Mouse (Mus musculus): ENCODE results near the gene Taf12. TPM values are rescaled to one million over a fixed set of nuclear protein-coding genes. Genes with fewer than 3 reads are reported as not detected.
A peak's percentile ranks its signal among the peaks of the same experiment; 100 is the strongest.

Gene Taf12
- polyA plus RNA-seq, 1 experiment from 2014 or later, result 70.5 TPM

DNA sequence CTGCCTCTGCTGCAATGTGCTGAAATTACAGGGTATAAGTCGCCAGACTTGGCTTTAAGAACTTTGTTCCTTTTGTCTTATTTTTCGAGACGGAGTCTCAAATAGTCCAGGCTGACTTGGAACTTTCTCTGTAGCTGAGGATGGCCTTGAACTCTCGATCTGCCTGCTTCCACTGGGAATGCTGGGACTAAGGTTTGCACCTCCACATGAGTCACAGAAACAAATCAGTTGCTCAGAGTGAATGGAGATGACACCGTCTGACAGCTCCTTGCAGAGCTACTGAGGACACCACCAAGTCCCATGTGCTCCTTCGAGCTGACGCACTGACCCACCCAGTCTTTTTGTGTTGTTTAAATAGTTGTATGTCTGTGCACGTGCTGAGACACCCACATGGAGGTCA is 21.0 kb upstream of the Taf12 start:
- 89% methylated on average over 8 of the region's 8 CpGs for WGBS
- Histone ChIP-seq H3K36me3 (ENCODE audit: control insufficient read depth, insufficient read depth, low read length) (peaks cover 11% of the 10 kb centered on the region), H3K4me2 (no peak overlapping the region), H3K27me3 (ENCODE audit: control insufficient read depth, insufficient read depth, low read length) (no peaks in the 10 kb centered on the region), H3K9me3 (ENCODE audit: control insufficient read depth, low read length) (no peaks in the 10 kb centered on the region), H3K27ac (ENCODE audit: low read depth, low read length) (no peak overlapping the region), H3K9ac (ENCODE audit: low read length) (no peak overlapping the region), H3K4me3 (ENCODE audit: low read depth, low read length) (no peak overlapping the region), H3K4me1 (ENCODE audit: control insufficient read depth, insufficient read depth, low read length) (no peaks in the 10 kb centered on the region)
- DNase-seq (ENCODE audit: low spot score, missing footprints) (no peak), ATAC-seq (ENCODE audit: low FRiP score) (no peak)

DNA sequence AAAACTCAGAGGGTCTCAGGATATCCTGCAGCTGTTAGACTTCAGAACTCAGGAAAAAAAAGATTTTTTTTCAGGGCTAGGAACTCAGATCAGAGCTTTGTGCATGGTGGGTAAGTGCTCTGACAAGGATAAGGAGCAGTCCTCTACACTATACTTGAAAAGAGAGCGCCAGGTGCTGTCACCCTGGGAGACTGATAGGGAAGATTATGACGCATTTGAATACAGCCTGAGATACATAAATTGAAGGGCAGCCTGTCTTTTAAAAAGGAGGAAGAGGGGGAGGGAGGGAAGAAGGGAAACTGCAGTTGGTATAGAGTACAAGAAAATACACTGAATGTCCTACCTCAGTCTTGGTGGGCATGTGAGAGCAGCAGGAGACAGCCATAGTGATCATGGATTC is 20.6 kb upstream of the Taf12 start:
- WGBS, result 80% methylated on average over 2 of the region's 2 CpGs
- DNase-seq (ENCODE audit: low spot score, missing footprints) (no peak), ATAC-seq (ENCODE audit: low FRiP score) (no peak)
- H3K36me3 ChIP-seq (ENCODE audit: control insufficient read depth, insufficient read depth, low read length), result peaks cover 11% of the 10 kb centered on the region
- no peaks in the 10 kb centered on the region for H3K27me3 ChIP-seq (ENCODE audit: control insufficient read depth, insufficient read depth, low read length)
- H3K4me1 ChIP-seq (ENCODE audit: control insufficient read depth, insufficient read depth, low read length), result no peaks in the 10 kb centered on the region
- H3K27ac ChIP-seq (ENCODE audit: low read depth, low read length), result no peak overlapping the region
- H3K9ac ChIP-seq (ENCODE audit: low read length), result no peak overlapping the region
- H3K4me2 ChIP-seq, result no peak overlapping the region
- H3K9me3 ChIP-seq (ENCODE audit: control insufficient read depth, low read length), result no peaks in the 10 kb centered on the region
- no peak overlapping the region for H3K4me3 ChIP-seq (ENCODE audit: low read depth, low read length)

DNA sequence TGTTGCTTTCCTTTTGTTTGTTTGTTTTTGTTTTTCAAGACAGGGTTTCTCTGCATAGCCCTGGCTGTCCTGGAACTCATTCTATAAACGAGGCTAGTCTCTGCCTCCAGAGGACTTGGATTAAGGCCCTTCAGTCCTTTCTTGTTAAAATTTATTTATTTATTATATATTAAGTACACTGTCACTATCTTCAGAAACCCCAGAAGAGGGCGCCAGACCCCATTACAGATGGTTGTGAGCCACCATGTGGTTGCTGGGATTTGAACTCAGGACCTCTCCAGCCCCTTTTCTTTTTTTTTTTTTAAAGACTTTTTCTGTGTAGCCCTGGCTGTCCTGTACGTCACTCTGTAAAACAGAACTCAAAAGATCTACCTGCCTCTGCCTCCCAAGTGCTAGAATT is 19.2 kb upstream of the Taf12 start:
- 90% methylated on average over 3 of the region's 3 CpGs for WGBS
- Histone ChIP-seq H3K9ac (ENCODE audit: low read length) (no peak overlapping the region), H3K4me3 (ENCODE audit: low read depth, low read length) (no peak overlapping the region), H3K4me2 (no peak overlapping the region), H3K9me3 (ENCODE audit: control insufficient read depth, low read length) (no peaks in the 10 kb centered on the region), H3K27ac (ENCODE audit: low read depth, low read length) (no peak overlapping the region), H3K4me1 (ENCODE audit: control insufficient read depth, insufficient read depth, low read length) (peaks cover 10% of the 10 kb centered on the region), H3K36me3 (ENCODE audit: control insufficient read depth, insufficient read depth, low read length) (peaks cover 11% of the 10 kb centered on the region), H3K27me3 (ENCODE audit: control insufficient read depth, insufficient read depth, low read length) (no peaks in the 10 kb centered on the region)
- ATAC-seq (ENCODE audit: low FRiP score) (no peak), DNase-seq (ENCODE audit: low spot score, missing footprints) (no peak)

DNA sequence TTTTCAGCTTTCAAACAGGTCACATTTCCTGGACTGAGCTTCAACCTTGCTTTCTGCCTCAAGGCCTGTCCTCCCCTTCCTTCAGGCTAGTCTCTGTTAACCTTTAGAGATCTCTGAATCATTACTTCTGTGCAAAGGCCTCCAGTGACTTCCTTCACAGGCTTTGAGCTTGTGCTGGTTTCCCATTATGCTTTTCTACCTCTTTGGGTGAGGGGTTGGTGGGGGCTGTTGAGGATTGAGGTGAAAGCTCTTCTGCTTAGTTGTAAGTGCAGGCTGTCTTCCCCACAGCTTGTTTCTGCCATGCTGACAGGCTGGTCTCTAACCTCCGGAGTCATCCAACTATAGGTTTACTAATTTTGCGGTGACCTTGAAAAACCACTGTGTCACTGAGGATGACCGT is 17.8 kb upstream of the Taf12 start:
- H3K4me2 ChIP-seq, result no peak overlapping the region
- no peak overlapping the region for H3K9ac ChIP-seq (ENCODE audit: low read length)
- H3K27me3 ChIP-seq (ENCODE audit: control insufficient read depth, insufficient read depth, low read length), result no peaks in the 10 kb centered on the region
- DNase-seq (ENCODE audit: low spot score, missing footprints), result no peak
- ATAC-seq (ENCODE audit: low FRiP score), result no peak
- H3K9me3 ChIP-seq (ENCODE audit: control insufficient read depth, low read length), result no peaks in the 10 kb centered on the region
- 95% methylated on average over 3 of the region's 3 CpGs for WGBS
- no peak overlapping the region for H3K27ac ChIP-seq (ENCODE audit: low read depth, low read length)
- H3K4me3 ChIP-seq (ENCODE audit: low read depth, low read length), result no peak overlapping the region
- peaks cover 14% of the 10 kb centered on the region for H3K4me1 ChIP-seq (ENCODE audit: control insufficient read depth, insufficient read depth, low read length)
- H3K36me3 ChIP-seq (ENCODE audit: control insufficient read depth, insufficient read depth, low read length), result peaks cover 4% of the 10 kb centered on the region

DNA sequence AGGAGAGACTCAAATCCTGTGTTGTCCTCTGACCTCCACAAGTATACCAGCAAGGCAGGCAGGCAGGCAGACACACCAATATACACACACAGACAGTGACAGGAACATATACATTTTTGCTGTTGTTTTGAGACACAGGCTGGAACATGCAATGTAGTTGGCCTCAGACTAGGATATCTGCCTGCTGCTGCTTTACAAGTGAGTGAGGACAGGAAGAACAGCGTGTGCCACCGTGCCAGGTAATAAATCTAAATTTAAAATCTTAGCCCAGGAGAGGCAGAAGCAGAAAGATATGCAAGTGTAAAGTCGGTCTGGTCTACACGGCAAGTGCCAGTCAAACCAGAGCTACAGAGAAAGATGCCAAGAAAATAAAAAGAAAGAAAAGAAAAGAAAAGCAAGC is 14.9 kb upstream of the Taf12 start:
- H3K27me3 ChIP-seq (ENCODE audit: control insufficient read depth, insufficient read depth, low read length), result no peaks in the 10 kb centered on the region
- H3K27ac ChIP-seq (ENCODE audit: low read depth, low read length), result no peak overlapping the region
- H3K4me1 ChIP-seq (ENCODE audit: control insufficient read depth, insufficient read depth, low read length), result peaks cover 19% of the 10 kb centered on the region
- no peaks in the 10 kb centered on the region for H3K9me3 ChIP-seq (ENCODE audit: control insufficient read depth, low read length)
- ATAC-seq (ENCODE audit: low FRiP score), result no peak
- no peak overlapping the region for H3K9ac ChIP-seq (ENCODE audit: low read length)
- no peak for DNase-seq (ENCODE audit: low spot score, missing footprints)
- H3K36me3 ChIP-seq (ENCODE audit: control insufficient read depth, insufficient read depth, low read length), result no peaks in the 10 kb centered on the region
- WGBS, result 94% methylated on average over 4 of the region's 4 CpGs
- no peak overlapping the region for H3K4me3 ChIP-seq (ENCODE audit: low read depth, low read length)
- no peak overlapping the region for H3K4me2 ChIP-seq

DNA sequence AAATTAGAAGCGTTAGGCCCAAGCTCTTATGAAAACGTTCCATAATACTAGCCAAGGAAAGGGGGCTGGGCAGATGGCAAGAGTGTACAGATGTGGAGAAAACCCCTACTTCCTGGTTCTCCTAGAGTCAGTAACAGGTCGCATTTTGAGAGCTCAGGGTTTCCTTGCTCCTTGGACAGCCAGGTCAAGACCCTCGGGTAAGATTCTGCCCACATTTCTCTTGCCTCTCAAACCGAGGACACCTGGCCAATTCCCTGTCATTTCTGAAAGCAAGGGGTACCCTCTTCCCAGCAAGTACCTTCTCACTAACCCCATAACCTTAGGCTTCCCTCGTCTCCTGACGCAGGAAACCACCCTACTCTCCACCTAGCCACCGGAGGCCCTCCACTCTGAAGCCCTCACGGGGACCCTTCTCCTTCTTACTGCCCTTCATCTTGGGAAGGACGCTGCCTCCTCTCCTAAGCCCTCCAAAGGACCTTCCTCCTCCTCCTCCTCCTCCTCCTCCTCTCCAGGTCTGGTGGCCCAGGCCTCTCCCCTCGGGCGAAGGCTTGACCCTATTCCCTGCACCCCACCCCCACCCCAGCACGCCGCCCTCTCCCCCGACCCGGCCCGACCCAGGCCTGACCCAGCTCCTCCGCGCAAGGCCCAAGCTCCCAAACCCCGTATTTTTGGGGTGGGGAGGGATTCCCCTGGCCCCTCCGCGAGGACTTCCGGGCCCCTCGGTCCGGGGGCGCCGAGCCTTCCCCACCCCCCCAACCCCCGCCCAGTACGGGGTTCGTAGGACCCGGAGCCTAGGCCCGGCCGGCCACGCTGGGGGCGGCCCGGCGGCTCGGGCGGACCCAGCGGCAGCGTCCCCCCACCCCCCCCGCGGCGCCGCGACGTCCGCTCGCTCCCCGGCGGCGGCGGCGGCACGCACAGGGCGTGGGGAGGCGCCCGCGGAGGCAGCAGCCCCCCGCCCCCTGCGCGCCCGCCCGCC is 13.5 kb upstream of the Taf12 start:
- peak overlapping the region; percentile 91 for H3K4me3 ChIP-seq (ENCODE audit: low read depth, low read length)

DNA sequence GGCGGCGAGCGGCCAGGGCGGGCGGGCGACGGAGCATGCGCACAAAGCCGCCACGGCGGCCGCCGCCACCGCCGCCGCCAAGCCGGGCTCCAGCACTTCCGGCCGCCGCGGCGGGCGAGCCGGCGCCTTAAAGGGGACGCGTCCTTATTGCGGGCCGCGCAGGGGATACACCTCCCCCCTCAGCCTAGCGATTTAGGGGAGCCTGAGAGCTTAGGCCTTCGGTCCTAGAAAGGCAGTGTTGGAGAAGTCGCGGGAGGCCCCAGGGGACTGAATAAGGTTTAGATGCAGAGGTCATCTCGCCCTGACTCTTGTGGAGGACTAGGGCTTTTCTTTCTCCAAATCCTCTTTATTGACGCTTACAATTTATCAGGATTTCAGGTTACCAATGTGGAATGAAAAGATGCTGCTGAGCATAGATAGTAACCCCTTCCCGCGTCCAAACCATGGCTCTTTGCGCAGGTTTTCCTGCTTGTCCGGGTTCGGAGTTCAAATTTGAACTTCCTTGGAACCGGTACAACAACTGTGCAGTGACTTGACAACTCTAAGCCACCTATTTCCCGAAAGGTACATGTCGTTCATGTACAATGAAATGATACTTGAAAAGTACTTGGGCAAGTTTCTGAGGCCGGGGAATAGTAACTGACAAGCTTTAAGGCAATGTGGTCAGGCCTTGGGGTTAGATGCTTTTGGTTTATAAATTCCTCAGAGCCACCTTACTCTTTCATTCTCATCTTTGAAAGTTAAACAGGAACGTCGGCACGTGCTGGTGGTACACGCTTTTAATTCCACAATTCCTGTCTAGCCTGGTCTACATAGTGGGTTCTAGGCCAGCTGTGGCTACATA is 12.4 kb upstream of the Taf12 start, which contains the start of gene Gmeb1:
TSS of gene Gmeb1 (minus strand) at position 89 of the 844 bp plus-strand sequence.
- peak; percentile 97 for DNase-seq (ENCODE audit: low spot score, missing footprints)
- Histone ChIP-seq H3K4me2 (peak within 1 kb of the TSS; percentile 83), H3K4me1 (ENCODE audit: control insufficient read depth, insufficient read depth, low read length) (peaks cover 19% of the 10 kb centered on the region), H3K36me3 (ENCODE audit: control insufficient read depth, insufficient read depth, low read length) (no peaks in the 10 kb centered on the region), H3K27me3 (ENCODE audit: control insufficient read depth, insufficient read depth, low read length) (no peaks in the 10 kb centered on the region), H3K9me3 (ENCODE audit: control insufficient read depth, low read length) (no peaks in the 10 kb centered on the region), H3K4me3 (ENCODE audit: low read depth, low read length) (peak within 1 kb of the TSS; percentile 91), H3K9ac (ENCODE audit: low read length) (peak within 1 kb of the TSS; percentile 89), H3K27ac (ENCODE audit: low read depth, low read length) (peak within 1 kb of the TSS; percentile 90)
- 18% methylated on average over 38 of the region's 49 CpGs for WGBS
- ATAC-seq (ENCODE audit: low FRiP score), result peak; percentile 93

More for the DNA sequence above, 13.5 kb upstream of the Taf12 start:
- Histone ChIP-seq H3K27me3 (ENCODE audit: control insufficient read depth, insufficient read depth, low read length) (no peaks in the 10 kb centered on the region), H3K4me1 (ENCODE audit: control insufficient read depth, insufficient read depth, low read length) (peaks cover 19% of the 10 kb centered on the region), H3K9me3 (ENCODE audit: control insufficient read depth, low read length) (no peaks in the 10 kb centered on the region), H3K4me2 (peak overlapping the region; percentile 83), H3K9ac (ENCODE audit: low read length) (peak overlapping the region; percentile 89), H3K36me3 (ENCODE audit: control insufficient read depth, insufficient read depth, low read length) (no peaks in the 10 kb centered on the region), H3K27ac (ENCODE audit: low read depth, low read length) (peak overlapping the region; percentile 90)
- peak; percentile 94 for DNase-seq (ENCODE audit: low spot score, missing footprints)
- 4% methylated on average over 35 of the region's 64 CpGs for WGBS
- ATAC-seq (ENCODE audit: low FRiP score), result peak; percentile 82

DNA sequence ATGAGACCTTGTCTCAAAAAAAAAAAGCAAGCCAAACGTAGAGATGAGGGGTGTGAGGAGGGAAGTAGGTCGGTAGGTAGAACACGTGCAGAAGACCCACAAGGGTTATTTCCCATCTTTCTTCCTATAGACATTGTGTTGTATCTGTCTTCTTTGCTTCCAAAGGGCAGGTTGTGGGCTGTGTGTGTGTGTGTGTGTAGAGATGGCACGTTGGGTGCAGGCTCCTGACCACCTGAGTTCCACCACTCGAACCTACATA is 11.9 kb upstream of the Taf12 start:
- H3K4me3 ChIP-seq (ENCODE audit: low read depth, low read length), result no peak overlapping the region
- ATAC-seq (ENCODE audit: low FRiP score) (no peak), DNase-seq (ENCODE audit: low spot score, missing footprints) (no peak)
- no peaks in the 10 kb centered on the region for H3K36me3 ChIP-seq (ENCODE audit: control insufficient read depth, insufficient read depth, low read length)
- peak overlapping the region; percentile 89; the same call in 1 of the 2 replicates for H3K9ac ChIP-seq (ENCODE audit: low read length)
- 85% methylated on average over 5 of the region's 5 CpGs for WGBS
- no peak overlapping the region for H3K27ac ChIP-seq (ENCODE audit: low read depth, low read length)
- no peaks in the 10 kb centered on the region for H3K27me3 ChIP-seq (ENCODE audit: control insufficient read depth, insufficient read depth, low read length)
- H3K9me3 ChIP-seq (ENCODE audit: control insufficient read depth, low read length), result no peaks in the 10 kb centered on the region
- H3K4me1 ChIP-seq (ENCODE audit: control insufficient read depth, insufficient read depth, low read length), result peaks cover 19% of the 10 kb centered on the region
- H3K4me2 ChIP-seq, result no peak overlapping the region; the same call in 1 of the 2 replicates

DNA sequence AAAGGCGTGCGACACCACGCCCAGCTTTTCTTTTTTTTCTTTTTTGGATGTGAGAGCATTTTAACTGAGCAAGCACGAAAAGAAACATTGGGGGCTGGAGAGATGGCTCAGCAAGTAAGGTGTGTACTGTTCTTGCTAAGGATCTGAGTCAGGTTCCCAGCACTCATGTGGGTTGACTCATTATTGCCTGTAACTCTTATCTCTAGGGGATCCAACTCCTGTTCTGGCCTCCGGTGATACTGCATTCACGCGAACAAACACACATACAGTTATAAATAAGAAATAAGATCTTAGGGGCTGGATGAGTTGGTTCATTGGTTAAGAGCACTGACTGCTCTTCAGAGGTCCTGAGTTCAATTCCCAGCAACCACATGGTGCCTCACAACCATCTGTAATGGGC is 10.9 kb upstream of the Taf12 start:
- H3K4me2 ChIP-seq, result no peak overlapping the region
- DNase-seq (ENCODE audit: low spot score, missing footprints) (no peak), ATAC-seq (ENCODE audit: low FRiP score) (no peak)
- H3K9me3 ChIP-seq (ENCODE audit: control insufficient read depth, low read length), result no peaks in the 10 kb centered on the region
- no peak overlapping the region for H3K4me3 ChIP-seq (ENCODE audit: low read depth, low read length)
- H3K27ac ChIP-seq (ENCODE audit: low read depth, low read length), result no peak overlapping the region
- H3K9ac ChIP-seq (ENCODE audit: low read length), result no peak overlapping the region
- H3K36me3 ChIP-seq (ENCODE audit: control insufficient read depth, insufficient read depth, low read length), result no peaks in the 10 kb centered on the region
- WGBS, result 95% methylated on average over 7 of the region's 7 CpGs
- H3K4me1 ChIP-seq (ENCODE audit: control insufficient read depth, insufficient read depth, low read length), result peaks cover 19% of the 10 kb centered on the region
- H3K27me3 ChIP-seq (ENCODE audit: control insufficient read depth, insufficient read depth, low read length), result no peaks in the 10 kb centered on the region
